Comparison of ENCODE assay signal across 12 mouse cellular contexts in the genomic region with DNA sequence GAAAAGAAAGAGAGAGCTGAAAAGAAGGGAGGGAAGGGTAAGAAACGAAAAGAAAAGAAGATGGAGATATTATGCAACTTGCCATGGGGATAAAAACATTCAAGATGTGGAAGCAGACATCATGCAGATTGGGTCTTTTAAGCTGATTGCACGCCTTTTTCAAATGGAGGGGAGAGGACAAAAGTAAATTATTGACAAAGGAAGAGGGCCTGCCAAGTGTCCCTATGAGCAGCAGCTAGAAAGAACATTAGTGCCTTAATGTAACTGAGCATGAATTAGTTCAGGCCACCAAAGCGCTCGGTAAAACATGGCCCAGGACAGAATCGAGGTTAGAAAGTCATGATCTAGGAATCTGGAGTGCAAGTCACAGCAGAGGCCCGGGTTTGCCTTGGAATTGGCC.
"Had no signal": no experiment of that assay in that cellular context is flagged by ENCODE, and none has a peak within 500 bp of the region (broad histone marks: within the 10 kb centered on the region; RNA-seq: fewer than 3 reads in every experiment).

No protein-coding gene starts in this region.

- H3K9ac ChIP-seq: hindbrain, embryonic 15.5 days; limb, embryonic 13.5 days; liver, embryonic 15.5 days; lung, embryonic 15.5 days; neural tube, embryonic 12.5 days had no signal

- DNase-seq: left cerebral cortex, postnatal 4 days; lung, postnatal 36 days; midbrain, embryonic 14.5 days; right cerebral cortex, postnatal 4 days; spleen, adult 18-20 months; thymus, adult 18-20 months; thymus, postnatal 14 days had no signal

- H3K4me3 ChIP-seq: hindbrain, embryonic 15.5 days; limb, embryonic 13.5 days; neural tube, embryonic 12.5 days had no signal

- H3K9me3 ChIP-seq: hindbrain, embryonic 15.5 days; limb, embryonic 13.5 days; liver, embryonic 15.5 days; lung, embryonic 15.5 days; neural tube, embryonic 12.5 days had no signal

- H3K27me3 ChIP-seq: hindbrain, embryonic 15.5 days; limb, embryonic 13.5 days; liver, embryonic 15.5 days; lung, embryonic 15.5 days; neural tube, embryonic 12.5 days had no signal

- H3K4me1 ChIP-seq: hindbrain, embryonic 15.5 days; limb, embryonic 13.5 days; neural tube, embryonic 12.5 days had no signal

- H3K27ac ChIP-seq: hindbrain, embryonic 15.5 days; limb, embryonic 13.5 days; lung, embryonic 15.5 days; neural tube, embryonic 12.5 days had no signal

- H3K36me3 ChIP-seq: hindbrain, embryonic 15.5 days; lung, embryonic 15.5 days; neural tube, embryonic 12.5 days had no signal

- H3K4me2 ChIP-seq: hindbrain, embryonic 15.5 days; limb, embryonic 13.5 days; neural tube, embryonic 12.5 days had no signal
